Mouse (Mus musculus): ENCODE measurements around the gene Rgs21. TPM values are rescaled to one million over a fixed set of nuclear protein-coding genes. Genes with fewer than 3 reads are reported as not detected.

The Rgs21 gene
- not detected in 2 replicates for polyA plus RNA-seq (2015; fragmentation: Nextera tagmentation; extraction: Ambion mirVana)

DNA sequence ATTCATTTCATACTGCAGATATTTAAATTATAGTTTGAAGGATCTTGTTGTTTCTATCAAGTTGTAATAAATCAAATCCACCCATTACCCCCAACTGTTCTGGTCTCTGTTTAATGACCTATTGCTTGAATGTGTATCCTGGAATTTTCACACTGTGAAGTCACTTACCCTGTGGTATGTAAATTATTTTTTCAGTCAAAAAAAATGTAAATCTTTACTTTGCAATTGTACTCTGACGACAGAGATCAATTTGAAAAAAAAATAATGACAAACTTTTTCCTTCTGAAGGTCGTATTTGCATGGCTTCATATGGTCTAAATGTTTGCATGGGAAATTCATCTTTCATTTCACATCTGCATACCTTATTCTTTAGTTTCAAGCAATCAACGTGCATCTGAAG is at the start of gene Rgs21:
Gene Rgs21 (minus strand): TSS at position 101 of the 400 bp plus-strand sequence.
- H3K36me3 ChIP-seq (ENCODE audit: control insufficient read depth, insufficient read depth, low read length): no peaks in the 10 kb centered on the region
- H3K4me3 ChIP-seq (ENCODE audit: low read depth, low read length): no peak within 1 kb of the TSS
- no peak within 1 kb of the TSS for H3K27ac ChIP-seq (ENCODE audit: low read length)
- 64% methylated on average over 3 of the region's 3 CpGs for WGBS
- H3K27me3 ChIP-seq (ENCODE audit: control insufficient read depth, insufficient read depth, low read depth, low read length): no peaks in the 10 kb centered on the region
- no peaks in the 10 kb centered on the region for H3K9me3 ChIP-seq (replicated peaks; ENCODE audit: control insufficient read depth, low read length, poor library complexity, severe bottlenecking)
- H3K4me1 ChIP-seq (ENCODE audit: control insufficient read depth, insufficient read depth, low read length): no peaks in the 10 kb centered on the region
- no peak within 1 kb of the TSS for H3K9ac ChIP-seq (ENCODE audit: low read depth, low read length)
- H3K4me2 ChIP-seq (ENCODE audit: low read length): no peak within 1 kb of the TSS
- ATAC-seq: no peak

DNA sequence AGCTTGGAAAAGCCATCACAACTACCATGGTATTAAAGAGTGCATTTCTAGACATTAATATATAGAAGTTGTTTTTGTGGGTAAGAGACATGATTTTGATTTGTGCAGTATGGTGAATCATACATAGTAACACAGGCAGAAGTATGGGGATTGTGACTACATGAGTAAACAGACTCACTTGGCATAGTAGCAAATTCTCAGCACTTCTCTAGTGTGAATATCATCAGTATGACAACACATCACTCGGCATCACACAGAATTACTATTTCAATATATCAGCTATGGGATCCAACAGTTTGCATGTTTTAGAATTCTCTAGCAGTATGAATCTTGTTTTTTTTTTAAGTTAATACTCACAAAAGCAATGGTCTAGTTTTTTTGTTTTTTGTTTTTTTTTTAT is 36.6 kb upstream of the Rgs21 start:
- no peak overlapping the region for H3K27ac ChIP-seq (ENCODE audit: low read length)
- no peaks in the 10 kb centered on the region for H3K4me1 ChIP-seq (ENCODE audit: control insufficient read depth, insufficient read depth, low read length)
- no peaks in the 10 kb centered on the region for H3K27me3 ChIP-seq (ENCODE audit: control insufficient read depth, insufficient read depth, low read depth, low read length)
- ATAC-seq: no peak
- no peaks in the 10 kb centered on the region for H3K9me3 ChIP-seq (replicated peaks; ENCODE audit: control insufficient read depth, low read length, poor library complexity, severe bottlenecking)
- H3K9ac ChIP-seq (ENCODE audit: low read depth, low read length): no peak overlapping the region
- H3K4me3 ChIP-seq (ENCODE audit: low read depth, low read length): no peak overlapping the region
- H3K36me3 ChIP-seq (ENCODE audit: control insufficient read depth, insufficient read depth, low read length): no peaks in the 10 kb centered on the region
- 91% methylated on average over 1 of the region's 1 CpGs for WGBS
- no peak overlapping the region for H3K4me2 ChIP-seq (ENCODE audit: low read length)

DNA sequence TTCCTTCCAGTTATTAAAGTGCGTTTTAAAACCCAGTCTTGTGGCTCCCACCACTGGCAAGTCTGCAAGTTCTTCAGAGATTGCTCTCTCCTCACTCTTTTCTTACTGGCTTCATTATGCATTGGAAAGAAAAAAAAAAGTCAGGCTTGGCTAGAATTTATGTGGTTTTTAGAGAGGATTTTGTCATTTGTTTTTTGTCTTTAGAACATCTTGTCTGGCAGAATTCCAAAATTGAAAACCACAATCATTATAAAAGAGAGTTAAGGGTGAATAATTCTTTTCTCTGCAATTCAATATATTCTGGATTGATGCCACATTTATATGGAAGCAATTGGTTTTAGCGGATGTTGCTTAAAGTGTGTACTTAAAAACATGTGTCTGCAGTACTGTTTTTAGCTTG is 35.5 kb upstream of the Rgs21 start:
- no peak overlapping the region for H3K4me3 ChIP-seq (ENCODE audit: low read depth, low read length)
- no peak for ATAC-seq
- 84% methylated on average over 2 of the region's 2 CpGs for WGBS
- no peaks in the 10 kb centered on the region for H3K4me1 ChIP-seq (ENCODE audit: control insufficient read depth, insufficient read depth, low read length)
- H3K4me2 ChIP-seq (ENCODE audit: low read length): no peak overlapping the region
- H3K9me3 ChIP-seq (replicated peaks; ENCODE audit: control insufficient read depth, low read length, poor library complexity, severe bottlenecking): no peaks in the 10 kb centered on the region
- H3K36me3 ChIP-seq (ENCODE audit: control insufficient read depth, insufficient read depth, low read length): no peaks in the 10 kb centered on the region
- H3K27me3 ChIP-seq (ENCODE audit: control insufficient read depth, insufficient read depth, low read depth, low read length): no peaks in the 10 kb centered on the region
- H3K9ac ChIP-seq (ENCODE audit: low read depth, low read length): no peak overlapping the region
- no peak overlapping the region for H3K27ac ChIP-seq (ENCODE audit: low read length)

DNA sequence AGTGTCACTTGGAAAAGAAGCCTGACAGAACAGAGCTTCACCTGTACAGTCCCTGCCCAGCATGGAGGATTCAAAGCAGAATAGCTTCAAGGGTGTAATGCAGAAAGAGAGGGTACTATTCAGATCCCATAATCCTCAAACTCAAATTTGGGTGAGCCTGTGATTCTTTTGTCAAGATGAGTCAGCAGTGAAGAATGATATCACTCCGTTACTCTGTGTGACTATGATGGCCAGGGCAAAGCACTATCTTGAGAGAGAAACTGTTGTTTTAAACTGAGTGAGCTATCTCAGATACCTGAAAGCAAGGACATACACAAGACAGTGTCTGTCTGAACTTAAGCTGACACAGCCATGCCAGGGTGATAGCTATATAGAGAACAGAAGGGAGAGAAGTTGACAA is 11.9 kb upstream of the Rgs21 start:
- no peaks in the 10 kb centered on the region for H3K9me3 ChIP-seq (replicated peaks; ENCODE audit: control insufficient read depth, low read length, poor library complexity, severe bottlenecking)
- H3K27me3 ChIP-seq (ENCODE audit: control insufficient read depth, insufficient read depth, low read depth, low read length): no peaks in the 10 kb centered on the region
- no peak overlapping the region for H3K4me3 ChIP-seq (ENCODE audit: low read depth, low read length)
- H3K4me2 ChIP-seq (ENCODE audit: low read length): no peak overlapping the region
- no peaks in the 10 kb centered on the region for H3K4me1 ChIP-seq (ENCODE audit: control insufficient read depth, insufficient read depth, low read length)
- H3K36me3 ChIP-seq (ENCODE audit: control insufficient read depth, insufficient read depth, low read length): no peaks in the 10 kb centered on the region
- no peak for ATAC-seq
- WGBS: 66% methylated on average over 1 of the region's 1 CpGs
- no peak overlapping the region for H3K9ac ChIP-seq (ENCODE audit: low read depth, low read length)
- no peak overlapping the region for H3K27ac ChIP-seq (ENCODE audit: low read length)

DNA sequence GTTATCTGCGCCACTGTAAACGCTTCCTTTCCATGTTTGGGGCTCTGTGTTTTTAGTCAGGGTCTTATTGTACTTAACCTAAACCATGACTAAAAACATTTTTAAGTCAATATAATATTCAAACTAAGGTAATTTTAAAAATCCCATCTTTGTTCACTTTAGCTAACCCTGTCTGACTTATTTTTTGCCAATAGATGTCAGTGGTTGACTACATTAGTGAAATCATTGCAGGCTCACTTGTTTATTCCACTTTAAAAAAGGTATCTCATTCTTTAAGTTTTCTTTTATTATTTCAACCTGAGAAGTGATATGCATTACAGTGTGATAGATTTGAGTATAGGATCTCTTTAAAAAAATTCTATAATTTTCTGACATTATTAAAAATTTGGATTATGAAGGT is 5.5 kb upstream of the Rgs21 start:
- no peak overlapping the region for H3K27ac ChIP-seq (ENCODE audit: low read length)
- no peak overlapping the region for H3K9ac ChIP-seq (ENCODE audit: low read depth, low read length)
- H3K9me3 ChIP-seq (replicated peaks; ENCODE audit: control insufficient read depth, low read length, poor library complexity, severe bottlenecking): no peaks in the 10 kb centered on the region
- no peaks in the 10 kb centered on the region for H3K36me3 ChIP-seq (ENCODE audit: control insufficient read depth, insufficient read depth, low read length)
- WGBS: 97% methylated on average over 2 of the region's 2 CpGs
- no peaks in the 10 kb centered on the region for H3K4me1 ChIP-seq (ENCODE audit: control insufficient read depth, insufficient read depth, low read length)
- no peak overlapping the region for H3K4me2 ChIP-seq (ENCODE audit: low read length)
- H3K4me3 ChIP-seq (ENCODE audit: low read depth, low read length): no peak overlapping the region
- ATAC-seq: no peak
- H3K27me3 ChIP-seq (ENCODE audit: control insufficient read depth, insufficient read depth, low read depth, low read length): no peaks in the 10 kb centered on the region

DNA sequence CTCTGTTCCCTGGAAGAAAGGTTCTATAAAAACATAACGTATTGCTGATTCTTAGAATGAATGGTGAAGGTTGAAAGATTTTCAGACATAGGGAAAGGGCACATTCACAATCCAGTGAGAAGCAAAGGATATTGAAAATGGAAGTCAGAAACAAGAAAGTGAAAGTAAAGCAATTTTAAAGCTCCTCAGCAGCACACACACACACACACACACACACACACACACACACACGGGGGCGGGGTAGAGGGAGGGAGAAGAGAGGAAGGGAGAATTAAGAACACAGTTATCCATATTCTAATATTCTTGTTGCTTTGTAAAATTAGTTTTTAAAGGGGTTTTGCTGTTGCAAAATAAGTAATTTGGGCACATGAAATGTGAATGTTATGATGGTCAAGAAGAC is 2.4 kb upstream of the Rgs21 start:
- Histone ChIP-seq H3K9ac (ENCODE audit: low read depth, low read length) (no peak overlapping the region), H3K27me3 (ENCODE audit: control insufficient read depth, insufficient read depth, low read depth, low read length) (no peaks in the 10 kb centered on the region), H3K4me1 (ENCODE audit: control insufficient read depth, insufficient read depth, low read length) (no peaks in the 10 kb centered on the region), H3K36me3 (ENCODE audit: control insufficient read depth, insufficient read depth, low read length) (no peaks in the 10 kb centered on the region), H3K27ac (ENCODE audit: low read length) (no peak overlapping the region), H3K4me2 (ENCODE audit: low read length) (no peak overlapping the region), H3K9me3 (replicated peaks; ENCODE audit: control insufficient read depth, low read length, poor library complexity, severe bottlenecking) (no peaks in the 10 kb centered on the region), H3K4me3 (ENCODE audit: low read depth, low read length) (no peak overlapping the region)
- ATAC-seq: no peak
- WGBS: 87% methylated on average over 3 of the region's 3 CpGs

DNA sequence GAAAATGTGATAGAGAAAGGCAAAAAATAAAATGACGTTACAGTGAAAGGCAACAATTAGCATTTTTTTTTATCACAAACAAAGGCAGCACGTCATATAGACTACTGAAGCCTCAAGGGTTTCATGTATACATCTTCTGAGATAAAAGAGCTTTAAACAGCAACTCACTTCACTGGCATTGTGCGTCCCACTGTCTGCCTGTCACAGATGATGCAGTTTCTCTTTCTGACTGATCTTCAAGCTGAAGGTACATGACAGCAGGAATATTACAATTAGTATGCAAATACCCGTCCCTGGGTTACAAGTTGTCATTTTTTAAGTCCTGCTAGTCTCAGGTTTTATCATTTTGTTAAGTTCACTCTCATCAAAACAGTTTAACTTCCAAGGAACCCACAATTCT is 22.3 kb downstream of the Rgs21 start:
- no peak overlapping the region for H3K4me2 ChIP-seq (ENCODE audit: low read length)
- no peak overlapping the region for H3K4me3 ChIP-seq (ENCODE audit: low read depth, low read length)
- H3K9me3 ChIP-seq (replicated peaks; ENCODE audit: control insufficient read depth, low read length, poor library complexity, severe bottlenecking): no peaks in the 10 kb centered on the region
- no peak overlapping the region for H3K27ac ChIP-seq (ENCODE audit: low read length)
- H3K9ac ChIP-seq (ENCODE audit: low read depth, low read length): no peak overlapping the region
- 45% methylated on average over 4 of the region's 4 CpGs for WGBS
- H3K36me3 ChIP-seq (ENCODE audit: control insufficient read depth, insufficient read depth, low read length): no peaks in the 10 kb centered on the region
- ATAC-seq: no peak
- no peaks in the 10 kb centered on the region for H3K4me1 ChIP-seq (ENCODE audit: control insufficient read depth, insufficient read depth, low read length)
- no peaks in the 10 kb centered on the region for H3K27me3 ChIP-seq (ENCODE audit: control insufficient read depth, insufficient read depth, low read depth, low read length)

DNA sequence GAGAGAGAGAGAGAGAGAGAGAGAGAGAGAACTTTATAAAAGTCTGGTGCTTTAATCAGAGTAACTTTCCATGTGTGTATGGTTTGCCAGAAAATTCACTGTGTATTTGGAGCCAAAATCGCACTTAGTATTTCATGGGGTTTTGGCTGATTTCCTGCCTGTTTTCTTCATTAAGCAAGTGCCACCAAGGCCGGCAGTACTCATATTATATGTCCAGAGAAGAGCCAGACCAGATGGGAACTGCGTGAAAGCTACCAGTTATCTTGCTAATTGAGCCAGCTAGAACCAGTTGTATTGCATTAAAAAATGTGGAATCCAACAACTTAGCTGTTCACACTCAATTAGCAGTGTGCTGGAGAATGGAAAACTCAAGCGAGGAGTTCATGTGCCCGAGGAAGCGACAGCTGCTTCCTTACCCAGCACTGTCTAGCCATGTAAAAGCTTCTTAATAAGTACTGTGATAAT is 22.9 kb downstream of the Rgs21 start:
- H3K9me3 ChIP-seq (replicated peaks; ENCODE audit: control insufficient read depth, low read length, poor library complexity, severe bottlenecking): no peaks in the 10 kb centered on the region
- H3K4me1 ChIP-seq (ENCODE audit: control insufficient read depth, insufficient read depth, low read length): no peaks in the 10 kb centered on the region
- H3K4me2 ChIP-seq (ENCODE audit: low read length): no peak overlapping the region
- no peaks in the 10 kb centered on the region for H3K36me3 ChIP-seq (ENCODE audit: control insufficient read depth, insufficient read depth, low read length)
- no peaks in the 10 kb centered on the region for H3K27me3 ChIP-seq (ENCODE audit: control insufficient read depth, insufficient read depth, low read depth, low read length)
- H3K9ac ChIP-seq (ENCODE audit: low read depth, low read length): no peak overlapping the region
- 68% methylated on average over 6 of the region's 6 CpGs for WGBS
- H3K4me3 ChIP-seq (ENCODE audit: low read depth, low read length): no peak overlapping the region
- 0 out of 2 replicates have a peak, but pooled peaks have one; percentile 28 for ATAC-seq
- H3K27ac ChIP-seq (ENCODE audit: low read length): no peak overlapping the region

DNA sequence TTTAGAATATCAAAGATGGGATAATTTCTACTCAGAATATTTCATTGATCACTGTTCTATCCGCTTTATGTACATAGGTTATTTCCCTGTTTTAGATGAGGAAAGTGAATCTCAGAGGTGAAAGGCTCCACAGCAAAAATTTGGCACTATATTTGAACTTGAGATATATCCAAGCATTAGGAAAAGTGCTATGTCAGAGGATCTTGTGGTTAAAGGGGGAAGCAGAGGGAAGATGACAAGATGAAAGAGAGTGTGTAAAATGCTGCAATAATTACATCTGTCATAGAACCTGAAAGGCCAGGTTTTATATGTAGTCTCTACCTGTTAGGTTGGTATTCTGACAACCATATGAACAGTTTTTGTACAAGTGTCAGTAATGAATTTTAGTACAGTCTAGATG is 35.7 kb downstream of the Rgs21 start:
- Histone ChIP-seq H3K36me3 (ENCODE audit: control insufficient read depth, insufficient read depth, low read length) (no peaks in the 10 kb centered on the region), H3K27me3 (ENCODE audit: control insufficient read depth, insufficient read depth, low read depth, low read length) (no peaks in the 10 kb centered on the region), H3K4me2 (ENCODE audit: low read length) (no peak overlapping the region), H3K4me3 (ENCODE audit: low read depth, low read length) (no peak overlapping the region), H3K27ac (ENCODE audit: low read length) (no peak overlapping the region), H3K4me1 (ENCODE audit: control insufficient read depth, insufficient read depth, low read length) (no peaks in the 10 kb centered on the region), H3K9ac (ENCODE audit: low read depth, low read length) (no peak overlapping the region), H3K9me3 (replicated peaks; ENCODE audit: control insufficient read depth, low read length, poor library complexity, severe bottlenecking) (no peaks in the 10 kb centered on the region)
- ATAC-seq: no peak
- WGBS: 89% methylated on average over 1 of the region's 1 CpGs
